Mouse (Mus musculus) thymus, adult 2 months (tissue): ENCODE data around the gene Des.
A peak's percentile ranks its signal among the peaks of the same experiment; 100 is the strongest.

ENCODE experiments used
- CTCF ChIP-seq: fragments of 200-500 bp; IDR thresholded peaks from 2 replicates; pipeline ENCODE4 v1.5.1; 2012; ENCODE audit warnings: mild to moderate bottlenecking, control low read depth, low read length, moderate library complexity, borderline replicate concordance; ENCODE audit not compliant: control insufficient read depth, poor library complexity, insufficient read depth; ENCODE audit errors: extremely low read depth
- POLR2A ChIP-seq: fragments of 200-500 bp; IDR thresholded peaks from 2 replicates; pipeline ENCODE4 v1.6.1; 2012; ENCODE audit warnings: mild to moderate bottlenecking, low read length, control low read depth, moderate library complexity; ENCODE audit not compliant: control insufficient read depth, poor library complexity, insufficient read depth; ENCODE audit errors: extremely low read depth

- 0 out of 2 replicates have a peak, but pooled peaks have one; percentile 23 for TF ChIP-seq POLR2A
- TF ChIP-seq CTCF = peak; percentile 30; the same call in 1 of the 2 replicates
Observed at GRCm38 (mm10) chr1:75398761-75399402, 38.8 kb downstream of the Des start.
